Mouse (Mus musculus): ENCODE measurements at regions not wholly inside any gene's neighbourhood (a gene's known extent, or its start where the extent isn't known, plus 50 kb on each side); places are given as distances from the start of the nearest gene placed in this dataset.
A peak's percentile ranks its signal among the peaks of the same experiment; 100 is the strongest.

GRCm38 (mm10) chr5:111506821-111507220 lies 89.7 kb downstream of the Mn1 start:
- no peak for DNase-seq (ENCODE audit: low read depth, low spot score)

DNA sequence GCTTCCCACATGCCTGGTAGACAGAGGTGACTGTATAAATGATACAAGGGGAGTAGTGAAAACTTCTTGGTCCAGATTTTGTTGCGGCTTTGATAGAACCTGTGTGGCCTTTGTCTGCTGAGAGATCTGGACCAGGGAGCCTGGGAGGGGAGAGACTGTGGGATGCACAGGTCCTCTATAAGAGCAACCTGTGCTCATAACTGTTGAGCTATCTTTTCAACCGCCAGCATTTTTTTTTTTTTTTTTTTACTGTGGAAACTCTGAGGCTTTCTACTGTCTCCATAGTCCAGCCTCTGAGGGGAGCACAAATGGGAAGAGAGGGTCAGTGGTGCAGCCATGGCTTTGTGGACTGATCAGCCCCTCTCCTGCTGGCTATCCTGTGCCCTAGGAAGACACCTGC lies 90.2 kb downstream of the Mn1 start:
- DNase-seq (ENCODE audit: low read depth, low spot score), result no peak

DNA sequence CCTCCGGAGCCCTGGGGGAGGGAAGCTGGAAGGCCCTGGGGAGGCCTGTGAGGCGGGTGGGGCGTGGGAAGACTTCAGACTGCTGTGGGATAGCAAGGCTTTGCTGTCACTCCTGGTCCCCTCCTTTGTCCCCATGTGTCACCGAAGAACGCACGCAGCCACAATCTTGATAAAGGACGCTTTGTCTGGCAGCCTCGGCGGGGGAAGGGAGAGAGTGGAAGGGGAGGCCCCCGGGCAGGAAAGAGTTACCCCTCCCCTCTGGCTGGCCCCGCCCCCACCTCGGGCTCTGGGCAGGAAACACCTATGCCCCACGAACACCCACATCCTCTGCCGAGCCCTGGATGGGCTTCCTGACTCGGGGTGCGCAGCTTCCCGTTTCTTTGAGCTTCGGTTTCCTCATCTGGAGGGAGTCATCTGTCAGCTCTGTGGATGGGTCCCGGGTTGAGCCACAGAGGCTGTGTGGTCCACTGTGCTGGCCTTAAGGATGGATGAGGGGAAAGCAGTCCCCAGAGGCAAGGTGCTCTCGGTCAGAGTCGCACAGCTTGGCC lies 91.9 kb downstream of the Mn1 start:
- peak; percentile 65 for DNase-seq (ENCODE audit: low read depth, low spot score)

DNA sequence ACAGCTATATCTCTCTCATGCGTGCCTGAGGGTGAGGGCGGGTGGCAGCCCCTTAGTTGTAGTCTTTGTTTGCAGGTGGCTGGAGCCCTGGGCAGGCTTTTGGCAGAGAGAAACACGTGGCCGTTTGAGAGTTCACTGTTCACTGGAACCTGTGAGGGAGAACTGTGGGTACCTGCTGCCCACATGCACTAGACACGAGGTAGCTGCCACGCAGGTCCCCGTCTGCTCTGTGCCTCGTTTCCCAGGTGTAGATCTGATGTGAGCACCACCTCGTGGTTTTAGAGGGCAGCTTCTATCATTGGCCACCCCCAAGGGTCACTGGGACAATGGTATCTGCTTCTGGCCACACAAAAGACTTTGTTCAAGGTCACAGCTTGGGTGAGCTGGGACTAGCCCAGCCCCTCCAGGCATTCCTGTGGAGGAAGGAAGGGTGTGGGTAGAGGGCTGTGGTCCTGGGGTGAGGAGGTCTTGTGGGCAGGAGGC lies 92.5 kb downstream of the Mn1 start:
- peak; percentile 72 for DNase-seq (ENCODE audit: low read depth, low spot score)

DNA sequence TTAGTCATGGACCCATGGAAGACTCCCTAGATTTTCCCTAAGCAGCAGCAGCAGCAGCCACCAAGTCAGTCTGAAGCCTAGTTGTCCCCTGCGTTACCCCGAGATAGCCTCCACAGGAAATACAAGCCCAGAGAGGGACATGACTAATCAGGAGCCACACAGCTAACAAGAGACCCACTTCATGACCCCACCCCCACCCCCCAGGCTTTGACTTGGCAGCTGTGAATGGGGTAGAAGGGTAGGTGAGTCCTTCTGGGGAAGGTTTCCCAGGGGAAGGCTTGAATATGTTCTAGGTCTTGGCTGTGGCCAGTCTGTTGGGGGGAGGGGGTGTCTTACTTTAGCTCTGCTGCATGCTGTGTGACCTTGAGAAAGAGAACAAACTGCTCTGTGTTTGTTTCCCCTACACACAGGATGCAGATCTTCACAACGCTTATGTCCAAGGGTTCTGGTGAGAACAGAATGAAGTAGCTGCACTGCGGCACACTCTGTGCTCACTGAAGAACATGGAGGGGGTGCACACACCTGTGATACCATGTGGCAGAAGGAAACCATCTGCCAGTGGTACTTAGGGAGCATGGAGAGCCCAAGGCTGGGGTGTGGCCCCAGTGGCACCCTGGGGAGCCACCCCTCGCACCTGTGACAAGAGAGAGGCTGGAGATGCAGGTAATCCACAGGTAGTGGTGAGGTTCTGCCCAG lies 93.2 kb downstream of the Mn1 start:
- DNase-seq (ENCODE audit: low read depth, low spot score), result peak; percentile 32

GRCm38 (mm10) chr5:111510879-111511231 lies 93.7 kb downstream of the Mn1 start:
- no peak for DNase-seq (ENCODE audit: low read depth, low spot score)

- DNase-seq (ENCODE audit: low read depth, low spot score), result no peak
Measured at GRCm38 (mm10) chr5:111511982-111512381, 94.8 kb downstream of the Mn1 start.

DNA sequence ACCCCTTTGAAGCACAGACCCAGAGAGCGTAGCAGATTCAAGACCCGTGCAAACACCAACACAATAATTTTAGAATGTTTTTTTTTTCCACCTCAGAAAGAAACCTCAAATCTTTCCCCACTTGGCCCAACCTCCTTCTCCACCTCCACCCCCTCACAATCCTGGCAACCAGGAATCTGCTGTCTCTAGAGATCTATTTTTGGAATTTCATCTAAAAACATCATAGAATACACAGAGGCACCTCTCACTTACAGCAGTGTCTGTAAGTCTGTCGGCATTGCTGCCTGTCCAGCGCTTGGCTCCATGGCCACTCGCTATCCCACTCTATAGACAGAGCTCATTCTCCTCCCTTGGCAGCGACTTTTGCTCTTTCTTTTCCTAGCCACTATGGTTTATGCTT lies 96.8 kb downstream of the Mn1 start:
- no peak for DNase-seq (ENCODE audit: low read depth, low spot score)

- DNase-seq (ENCODE audit: low read depth, low spot score), result no peak
Measured at GRCm38 (mm10) chr5:111519059-111519458, 101.9 kb downstream of the Mn1 start.

- no peak for DNase-seq (ENCODE audit: low read depth, low spot score)
Measured at GRCm38 (mm10) chr5:111519500-111520041, 102.4 kb downstream of the Mn1 start.

DNA sequence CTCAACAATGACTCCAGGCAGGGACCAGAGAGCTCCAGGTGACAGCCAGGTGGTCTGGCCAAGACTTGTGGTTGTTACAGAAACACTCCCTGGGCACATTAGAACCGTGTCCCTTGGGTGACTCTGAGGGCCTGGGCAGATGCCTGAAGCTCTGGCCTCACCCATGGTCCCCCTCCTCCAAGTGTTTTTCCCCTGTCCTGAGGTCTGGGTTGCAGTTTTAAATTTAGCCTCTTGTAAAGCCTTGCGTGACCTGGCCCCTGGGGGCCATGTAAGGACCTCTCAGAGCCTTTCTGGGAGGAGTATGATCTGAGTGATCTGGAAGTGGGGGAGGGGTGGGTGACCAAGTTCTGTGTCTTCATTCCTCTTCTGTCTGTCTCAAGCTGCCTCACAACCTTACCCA lies 104.7 kb downstream of the Mn1 start:
- no peak for DNase-seq (ENCODE audit: low read depth, low spot score)

DNA sequence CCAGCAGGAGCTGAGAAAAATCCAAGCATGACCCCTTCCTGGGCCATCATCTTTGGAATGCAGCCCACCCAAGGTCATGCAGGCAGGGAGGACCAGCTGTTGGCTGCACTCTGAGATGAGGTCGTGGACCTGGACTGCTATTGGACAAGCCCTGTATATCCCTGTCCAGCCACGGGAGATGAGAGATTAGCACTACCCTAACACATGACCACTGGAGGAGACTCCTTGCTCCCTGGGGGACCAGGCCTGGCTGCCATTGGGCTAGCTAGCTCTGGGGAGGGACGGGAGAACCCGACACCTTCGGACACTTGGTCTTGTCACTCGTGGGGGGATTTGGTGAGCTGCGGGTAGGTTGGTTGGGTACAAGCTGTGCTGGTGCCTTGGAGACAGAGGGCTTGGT lies 105.4 kb downstream of the Mn1 start:
- peak; percentile 28 for DNase-seq (ENCODE audit: low read depth, low spot score)

GRCm38 (mm10) chr5:111527741-111528140 lies 110.6 kb downstream of the Mn1 start:
- no peak for DNase-seq (ENCODE audit: low read depth, low spot score)

DNA sequence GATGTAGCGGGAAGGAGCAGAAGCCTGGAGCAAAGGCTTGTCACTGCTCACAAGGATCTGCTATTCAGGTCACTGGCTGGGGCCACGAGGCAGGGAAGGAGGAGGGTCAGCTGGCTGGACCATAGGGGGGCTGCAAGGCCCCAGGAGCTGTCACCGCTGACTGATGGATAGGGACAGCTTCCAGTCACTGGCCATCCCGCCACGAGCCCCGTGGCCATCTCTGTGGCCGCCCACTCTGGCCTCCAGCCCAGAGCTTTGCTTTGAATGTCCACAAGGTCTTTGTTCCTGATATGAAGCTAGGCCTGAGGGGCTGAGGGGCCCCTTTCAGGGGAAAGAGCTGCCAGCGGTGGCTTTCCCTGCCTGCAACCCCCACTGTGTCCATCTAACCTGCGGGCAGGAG lies 111.9 kb downstream of the Mn1 start:
- no peak for DNase-seq (ENCODE audit: low read depth, low spot score)

GRCm38 (mm10) chr5:111530628-111531524 lies 113.7 kb downstream of the Mn1 start:
- DNase-seq (ENCODE audit: low read depth, low spot score), result peak; percentile 26

DNA sequence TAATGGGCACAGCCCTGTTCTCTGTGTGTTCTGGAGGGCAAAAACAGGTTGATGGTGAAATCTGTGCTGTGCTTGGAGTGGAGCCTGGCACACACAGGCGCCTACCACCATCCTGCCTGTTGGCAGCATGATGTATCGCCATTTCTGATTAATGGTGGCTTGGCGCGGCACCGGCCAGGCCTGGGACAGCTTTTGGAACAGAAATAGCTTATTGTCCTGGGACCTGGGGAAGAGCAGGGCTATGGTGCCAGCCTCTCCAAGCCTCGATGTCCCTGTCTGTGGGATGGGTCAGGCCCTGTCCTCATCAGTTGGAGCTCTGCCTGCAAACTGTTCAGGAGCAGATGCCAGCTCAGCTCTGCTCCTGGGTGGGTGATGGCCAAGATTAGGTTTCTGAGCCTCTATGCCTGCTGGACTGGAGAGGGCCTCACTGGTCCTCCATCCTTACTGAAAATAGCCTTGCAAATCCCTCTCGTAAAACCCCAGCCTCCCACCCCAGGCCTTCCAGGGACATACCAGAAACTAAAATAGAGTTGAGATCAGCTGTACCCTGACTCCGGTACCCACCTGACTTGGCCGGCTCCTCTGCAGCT lies 115.4 kb downstream of the Mn1 start:
- no peak for DNase-seq (ENCODE audit: low read depth, low spot score)

GRCm38 (mm10) chr5:111535978-111536377 lies 118.8 kb downstream of the Mn1 start:
- no peak for DNase-seq (ENCODE audit: low read depth, low spot score)

DNA sequence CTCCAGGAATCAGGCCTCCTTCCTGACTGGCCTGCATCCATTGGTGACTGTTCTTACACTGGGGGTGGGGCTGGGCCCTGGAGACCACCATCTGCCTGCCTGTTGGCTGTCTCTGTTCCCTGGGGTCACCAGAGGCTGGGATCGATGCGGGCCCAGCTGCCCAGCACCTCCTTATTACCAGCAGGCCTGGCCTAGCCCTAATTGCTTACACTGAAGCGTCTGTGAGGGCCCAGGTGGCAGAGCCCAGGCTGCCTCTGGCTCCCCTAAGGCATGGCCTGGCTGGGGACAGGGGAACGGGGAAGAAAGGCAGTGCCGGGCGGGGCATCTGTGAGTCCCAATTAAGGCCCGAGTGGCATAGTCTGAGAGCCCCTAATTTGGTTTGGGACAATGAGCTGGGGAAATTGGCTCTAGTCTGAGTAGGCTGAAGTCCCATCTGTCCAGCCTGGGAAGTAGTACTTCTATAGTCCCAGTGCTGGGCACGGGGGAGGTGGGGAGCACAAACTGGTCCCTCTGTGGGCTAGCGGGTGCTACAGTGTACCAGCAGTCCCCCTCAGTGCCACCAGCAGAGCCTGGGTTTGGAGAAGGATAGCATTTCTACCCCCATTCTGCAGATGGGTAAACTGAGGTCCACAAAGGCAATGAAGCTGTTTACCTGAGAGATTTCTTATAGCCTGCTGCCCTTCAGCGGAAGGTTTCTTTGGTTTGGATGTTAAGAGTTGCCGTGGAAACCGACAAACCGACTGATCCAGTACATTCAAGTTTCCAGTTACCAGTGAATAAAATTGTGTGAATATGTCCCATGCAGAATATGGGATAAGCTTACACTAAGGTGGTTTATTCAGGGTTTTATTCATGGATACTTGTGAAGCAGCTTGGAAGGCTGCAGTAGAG lies 121.6 kb downstream of the Mn1 start:
- no peak for DNase-seq (ENCODE audit: low read depth, low spot score)

- no peak for DNase-seq (ENCODE audit: low read depth, low spot score)
Measured at GRCm38 (mm10) chr5:111540486-111540885, 123.3 kb downstream of the Mn1 start.

- DNase-seq (ENCODE audit: low read depth, low spot score), result peak; percentile 83
Measured at GRCm38 (mm10) chr5:111542077-111542476, 124.9 kb downstream of the Mn1 start.

Measured in ZHBTc4 (cell line).